Mouse (Mus musculus) telencephalon, adult 2 months (tissue): ENCODE data around the gene Pcdh17.

Experiments used
- DNase-seq: peaks from one replicate; pipeline ENCODE4 v3.0.0-alpha.2; 2011; ENCODE audit warnings: low read depth, low spot score

Gene Pcdh17

GRCm38 (mm10) chr14:84477411-84477810 is 34.0 kb downstream of the Pcdh17 start:
- no peak for DNase-seq

- DNase-seq: no peak
Observed at GRCm38 (mm10) chr14:84480546-84480945, 37.2 kb downstream of the Pcdh17 start.

- no peak for DNase-seq
Observed at GRCm38 (mm10) chr14:84484350-84484749, 41.0 kb downstream of the Pcdh17 start.

GRCm38 (mm10) chr14:84511010-84511409 is 67.6 kb downstream of the Pcdh17 start:
- no peak for DNase-seq

GRCm38 (mm10) chr14:84532397-84532796 is 89.0 kb downstream of the Pcdh17 start:
- DNase-seq: no peak

- DNase-seq: peak; percentile 26
Observed at GRCm38 (mm10) chr14:84535264-84535663, 91.9 kb downstream of the Pcdh17 start.

- DNase-seq: peak; percentile 50
Observed at GRCm38 (mm10) chr14:84541838-84542237, 98.5 kb downstream of the Pcdh17 start.

- no peak for DNase-seq
Observed at GRCm38 (mm10) chr14:84545968-84546367, 102.6 kb downstream of the Pcdh17 start.

- peak; percentile 50 for DNase-seq
Observed at GRCm38 (mm10) chr14:84547513-84548194, 104.3 kb downstream of the Pcdh17 start.

- DNase-seq: peak; percentile 23
Observed at GRCm38 (mm10) chr14:84551546-84551945, 108.2 kb downstream of the Pcdh17 start.

GRCm38 (mm10) chr14:84571071-84571470 is 127.7 kb downstream of the Pcdh17 start:
- DNase-seq: no peak
